Mouse (Mus musculus) mouse trophoblast stem cell (cell line): ENCODE results near the gene Figla.
"Not testable (repeated sequence)": the region's sequence is repeated elsewhere in the genome, so short reads cannot be mapped to it uniquely, and the experiment has no call there.

Experiments used
- in situ Hi-C, 2 experiments: fragments of 300-500 bp; cut with MseI, MboI; formaldehyde crosslinking; loops; 2 replicates in 1 of 2; 3 replicates in 1 of 2; pipeline ENCODE4 v1.15.1; 2025

The Figla gene

GRCm38 (mm10) chr6:86015871-86016270 lies at the start of gene Figla:
Gene Figla, plus strand, starts transcription at chr6:86016171.
- in situ Hi-C loops, result no loop called here

- in situ Hi-C loops, result no loop called here
These were observed 49.3 kb upstream of the Figla start for GRCm38 (mm10) chr6:85966686-85967085.

- in situ Hi-C loops, result no loop called here
These were observed 46.1 kb upstream of the Figla start for GRCm38 (mm10) chr6:85969889-85970288.

GRCm38 (mm10) chr6:85972699-85973098 lies 43.3 kb upstream of the Figla start:
- in situ Hi-C loops, result no loop called here

- in situ Hi-C loops, result no loop called here
These were observed 42.6 kb upstream of the Figla start for GRCm38 (mm10) chr6:85973336-85973735.

GRCm38 (mm10) chr6:85974941-85975617 lies 40.9 kb upstream of the Figla start:
- in situ Hi-C loops, result no loop called here

GRCm38 (mm10) chr6:85975761-85976160 lies 40.2 kb upstream of the Figla start:
- in situ Hi-C loops, result no loop called here

GRCm38 (mm10) chr6:85976242-85976641 lies 39.7 kb upstream of the Figla start:
- in situ Hi-C loops, result no loop called here

GRCm38 (mm10) chr6:85978736-85979135 lies 37.2 kb upstream of the Figla start:
- in situ Hi-C loops, result not testable (repeated sequence)

GRCm38 (mm10) chr6:85984351-85984750 lies 31.6 kb upstream of the Figla start:
- in situ Hi-C loops, result no loop called here

GRCm38 (mm10) chr6:85989570-85989969 lies 26.4 kb upstream of the Figla start:
- in situ Hi-C loops, result not testable (repeated sequence)

- in situ Hi-C loops, result not testable (repeated sequence)
These were observed 25.2 kb upstream of the Figla start for GRCm38 (mm10) chr6:85990774-85991173.

- in situ Hi-C loops, result loop anchor here in 1 of 2 experiments (10.0 kb wide), 1 partner anchor 59 kb away; no protein-coding TSS in a partner anchor
These were observed 12.5 kb upstream of the Figla start for GRCm38 (mm10) chr6:86003405-86003925.

GRCm38 (mm10) chr6:86004271-86005148 lies 11.5 kb upstream of the Figla start:
- in situ Hi-C loops, result loop anchor here (5.0 to 10.0 kb wide), 2 partner anchors 60 to 177 kb away; no protein-coding TSS in a partner anchor

GRCm38 (mm10) chr6:86009980-86010379 lies 6.0 kb upstream of the Figla start:
- in situ Hi-C loops, result loop anchor here (5.0 to 10.0 kb wide), 2 partner anchors 65 to 183 kb away; no protein-coding TSS in a partner anchor

- in situ Hi-C loops, result not testable (repeated sequence)
These were observed 1.2 kb upstream of the Figla start for GRCm38 (mm10) chr6:86014812-86015211.

- in situ Hi-C loops, result no loop called here
These were observed 901 bp downstream of the Figla start for GRCm38 (mm10) chr6:86016793-86017350.

GRCm38 (mm10) chr6:86019415-86020237 lies 3.7 kb downstream of the Figla start:
- in situ Hi-C loops, result loop anchor here (5.0 kb wide), 1 partner anchor 68 kb away; no protein-coding TSS in a partner anchor

- in situ Hi-C loops, result loop anchor here (5.0 kb wide), 1 partner anchor 66 kb away; no protein-coding TSS in a partner anchor
These were observed 5.0 kb downstream of the Figla start for GRCm38 (mm10) chr6:86020948-86021347.

- in situ Hi-C loops, result no loop called here
These were observed 10.8 kb downstream of the Figla start for GRCm38 (mm10) chr6:86026632-86027292.
